8 mouse cellular contexts compared by ENCODE assay signal in genomic region chr15:102999183-102999831, GRCm38 (mm10). TPM values are rescaled to one million over a fixed set of nuclear protein-coding genes. Genes with fewer than 3 reads are reported as not detected.
DNase-seq lines count a peak whose midpoint lies in the region; ATAC-seq lines count a peak whose summit lies in the region.
"Had no signal": no experiment of that assay in that cellular context is flagged by ENCODE, and none has a peak within 500 bp of the region (broad histone marks: within the 10 kb centered on the region; RNA-seq: fewer than 3 reads in every experiment).

No protein-coding gene starts in this region.

- no peak overlapping the region for H3K9ac ChIP-seq in forebrain, embryonic 15.5 days (replicated peaks)
- H3K9ac ChIP-seq in limb, embryonic 12.5 days (replicated peaks) = peak overlapping the region; percentile 47
- no peak overlapping the region for H3K9ac ChIP-seq in midbrain, embryonic 13.5 days (replicated peaks)

- peaks cover 9% of the 10 kb centered on the region for H3K4me1 ChIP-seq in forebrain, embryonic 15.5 days
- H3K4me1 ChIP-seq in limb, embryonic 12.5 days (replicated peaks) = peaks cover 68% of the 10 kb centered on the region
- H3K4me1 ChIP-seq in midbrain, embryonic 13.5 days (replicated peaks) = peaks cover 7% of the 10 kb centered on the region

- H3K4me3 ChIP-seq in forebrain, embryonic 15.5 days = peak overlapping the region; percentile 37
- H3K4me3 ChIP-seq in limb, embryonic 12.5 days (replicated peaks) = peak overlapping the region; percentile 43
- peak overlapping the region; percentile 30 for H3K4me3 ChIP-seq in midbrain, embryonic 13.5 days (replicated peaks)

- peaks cover 100% of the 10 kb centered on the region for H3K27me3 ChIP-seq in forebrain, embryonic 15.5 days
- peaks cover 97% of the 10 kb centered on the region for H3K27me3 ChIP-seq in limb, embryonic 12.5 days
- H3K27me3 ChIP-seq in midbrain, embryonic 13.5 days = peaks cover 100% of the 10 kb centered on the region

- H3K9me3 ChIP-seq in forebrain, embryonic 15.5 days = no peaks in the 10 kb centered on the region
- H3K9me3 ChIP-seq in limb, embryonic 12.5 days = no peaks in the 10 kb centered on the region
- H3K9me3 ChIP-seq in midbrain, embryonic 13.5 days = no peaks in the 10 kb centered on the region

- DNase-seq in ES-CJ7 (ENCODE audit: low read depth, low spot score) = peak; percentile 76
- peak; percentile 94 for DNase-seq in adrenal gland, adult 2 months
- peak; percentile 21 to 27 for DNase-seq in thymus, postnatal 36 days

- peak overlapping the region; percentile 51 for H3K4me2 ChIP-seq in forebrain, embryonic 15.5 days (replicated peaks)
- peak overlapping the region; percentile 66 for H3K4me2 ChIP-seq in limb, embryonic 12.5 days
- H3K4me2 ChIP-seq in midbrain, embryonic 13.5 days (replicated peaks) = peak overlapping the region; percentile 48

- H3K36me3 ChIP-seq in forebrain, embryonic 15.5 days = no peaks in the 10 kb centered on the region
- no peaks in the 10 kb centered on the region for H3K36me3 ChIP-seq in limb, embryonic 12.5 days
- no peaks in the 10 kb centered on the region for H3K36me3 ChIP-seq in midbrain, embryonic 13.5 days

- no peak overlapping the region for H3K27ac ChIP-seq in forebrain, embryonic 15.5 days (replicated peaks)
- peak overlapping the region; percentile 79 for H3K27ac ChIP-seq in limb, embryonic 12.5 days
- H3K27ac ChIP-seq in midbrain, embryonic 13.5 days = no peak overlapping the region
- H3K27ac ChIP-seq: macrophage had no signal

- under 1% methylated on average over 32 of the region's 33 CpGs for WGBS in forebrain, embryonic 15.5 days
- under 1% methylated on average over 32 of the region's 33 CpGs for WGBS in limb, embryonic 12.5 days
- under 1% methylated on average over 31 of the region's 33 CpGs for WGBS in midbrain, embryonic 13.5 days

- ATAC-seq in forebrain, embryonic 15.5 days (replicated peaks) = peak; percentile 64
- ATAC-seq in hematopoietic stem cell, adult 5-6 weeks (replicated peaks in 1 of 2; ENCODE audit: insufficient read depth in 1 of 2, low FRiP score in 2 of 2, low TSS enrichment in 1 of 2, low read depth in 1 of 2, poor library complexity in 2 of 2, severe bottlenecking in 2 of 2) = peak; percentile 28 to 47; a peak in 3 of 4 replicates
- ATAC-seq in limb, embryonic 12.5 days (ENCODE audit: insufficient number of reproducible peaks, insufficient read depth, low FRiP score, low TSS enrichment, low read depth) = peak; percentile 30; the same call in 1 of the 2 replicates
- ATAC-seq in midbrain, embryonic 13.5 days = 0 out of 2 replicates have a peak, but pooled peaks have one; percentile 30

RNA-seq across cellular contexts. Expression of gene Hoxc6, which starts 1.2 kb away (rescaled TPM):
- total RNA-seq in adrenal gland, adult 2 months (2021) = 10 to 100 TPM; 52.2 to 60.3 TPM
- polyA plus RNA-seq in adrenal gland, adult 2 months (2012; rRNA removed) = 41.6 and 58.1 TPM in 2 replicates
- not detected in 2 replicates for polyA plus RNA-seq in forebrain, embryonic 15.5 days (2015; fragmentation: Nextera tagmentation; extraction: Ambion mirVana)
- total RNA-seq in hematopoietic stem cell, adult 5-6 weeks (2017) = not detected in 2 replicates
- polyA plus RNA-seq in limb, embryonic 12.5 days (2016; fragmentation: Nextera tagmentation; extraction: Ambion mirVana) = 3.9 and 4.4 TPM in 2 replicates
- not detected in 2 replicates for polyA plus RNA-seq in midbrain, embryonic 13.5 days (2015; fragmentation: Nextera tagmentation; extraction: Ambion mirVana)
- polyA plus RNA-seq: macrophage had no signal

RNA-seq across cellular contexts. Expression of gene Hoxc8, which starts 8.9 kb away (rescaled TPM):
- total RNA-seq in adrenal gland, adult 2 months (2021) = 10 to 100 TPM; 30.6 to 40.1 TPM
- 13.4 and 17.9 TPM in 2 replicates for polyA plus RNA-seq in adrenal gland, adult 2 months (2012; rRNA removed)
- polyA plus RNA-seq in forebrain, embryonic 15.5 days (2015; fragmentation: Nextera tagmentation; extraction: Ambion mirVana) = not detected in 2 replicates
- total RNA-seq in hematopoietic stem cell, adult 5-6 weeks (2017) = not detected in 2 replicates
- 3.9 and 4.0 TPM in 2 replicates for polyA plus RNA-seq in limb, embryonic 12.5 days (2016; fragmentation: Nextera tagmentation; extraction: Ambion mirVana)
- not detected in 2 replicates for polyA plus RNA-seq in midbrain, embryonic 13.5 days (2015; fragmentation: Nextera tagmentation; extraction: Ambion mirVana)
- polyA plus RNA-seq: macrophage had no signal

RNA-seq across cellular contexts. Expression of gene Hoxc4, which starts 19.4 kb away (rescaled TPM):
- total RNA-seq in adrenal gland, adult 2 months (2021) = 10 to 100 TPM in 1 of 2 experiments, 1 to 10 TPM in 1; 5.1 to 12.4 TPM
- 8.8 and 9.6 TPM in 2 replicates for polyA plus RNA-seq in adrenal gland, adult 2 months (2012; rRNA removed)
- not detected in 2 replicates for polyA plus RNA-seq in forebrain, embryonic 15.5 days (2015; fragmentation: Nextera tagmentation; extraction: Ambion mirVana)
- 0.69 TPM in 1 of 2 replicates, not detected in the other for total RNA-seq in hematopoietic stem cell, adult 5-6 weeks (2017)
- 3.8 and 6.7 TPM in 2 replicates for polyA plus RNA-seq in limb, embryonic 12.5 days (2016; fragmentation: Nextera tagmentation; extraction: Ambion mirVana)
- polyA plus RNA-seq in midbrain, embryonic 13.5 days (2015; fragmentation: Nextera tagmentation; extraction: Ambion mirVana) = 0.10 and 0.11 TPM in 2 replicates
- polyA plus RNA-seq: macrophage had no signal

RNA-seq across cellular contexts. Expression of gene Hoxc9, which starts 23.1 kb away (rescaled TPM):
- 1 to 10 TPM in 1 of 2 experiments, under 1 TPM in 1; 0.49 to 1.8 TPM for total RNA-seq in adrenal gland, adult 2 months (2021)
- polyA plus RNA-seq in adrenal gland, adult 2 months (2012; rRNA removed) = 3.7 and 6.7 TPM in 2 replicates
- not detected in 2 replicates for polyA plus RNA-seq in forebrain, embryonic 15.5 days (2015; fragmentation: Nextera tagmentation; extraction: Ambion mirVana)
- total RNA-seq in hematopoietic stem cell, adult 5-6 weeks (2017) = not detected in 2 replicates
- polyA plus RNA-seq in limb, embryonic 12.5 days (2016; fragmentation: Nextera tagmentation; extraction: Ambion mirVana) = 3.6 TPM in 2 replicates
- polyA plus RNA-seq in midbrain, embryonic 13.5 days (2015; fragmentation: Nextera tagmentation; extraction: Ambion mirVana) = not detected in 2 replicates
- polyA plus RNA-seq: macrophage had no signal

RNA-seq across cellular contexts. Expression of gene Hoxc5, which starts 32.1 kb away (rescaled TPM):
- total RNA-seq in adrenal gland, adult 2 months (2021) = 10 to 100 TPM in 1 of 2 experiments, 1 to 10 TPM in 1; 6.7 to 10.3 TPM
- 7.0 and 7.5 TPM in 2 replicates for polyA plus RNA-seq in adrenal gland, adult 2 months (2012; rRNA removed)
- polyA plus RNA-seq in forebrain, embryonic 15.5 days (2015; fragmentation: Nextera tagmentation; extraction: Ambion mirVana) = not detected in 2 replicates
- 0.25 TPM in 1 of 2 replicates, not detected in the other for total RNA-seq in hematopoietic stem cell, adult 5-6 weeks (2017)
- 6.3 and 12.2 TPM in 2 replicates for polyA plus RNA-seq in limb, embryonic 12.5 days (2016; fragmentation: Nextera tagmentation; extraction: Ambion mirVana)
- polyA plus RNA-seq in midbrain, embryonic 13.5 days (2015; fragmentation: Nextera tagmentation; extraction: Ambion mirVana) = 0.09 TPM in 1 of 2 replicates, not detected in the other
- polyA plus RNA-seq: macrophage had no signal

Comparison
In these comparisons a context has a peak if more than half of its experiments do, and no peak if none do; other contexts are left out.
1. DNase-seq: peak in every context shown above with its lines; median percentile 94 in adrenal gland, adult 2 months; 76 in ES-CJ7; 24 in thymus, postnatal 36 days.